13 mouse cellular contexts compared by ENCODE assay signal in genomic region chr9:112230716-112231361, GRCm38 (mm10). TPM values are rescaled to one million over a fixed set of nuclear protein-coding genes. Genes with fewer than 3 reads are reported as not detected.
A peak's percentile ranks its signal among the peaks of the same experiment; 100 is the strongest.
DNase-seq lines count a peak whose midpoint lies in the region; ATAC-seq lines count a peak whose summit lies in the region.
"Had no signal": no experiment of that assay in that cellular context is flagged by ENCODE, and none has a peak within 500 bp of the region (broad histone marks: within the 10 kb centered on the region; RNA-seq: fewer than 3 reads in every experiment).

No protein-coding gene starts in this region.

- WGBS in forebrain, embryonic 16.5 days: 71% methylated on average over 4 of the region's 4 CpGs
- WGBS in neural tube, embryonic 14.5 days: 91% methylated on average over 4 of the region's 4 CpGs

- H3K4me3 ChIP-seq in megakaryocyte, embryonic 14.5 days (replicated peaks): peak overlapping the region; percentile 4
- peak overlapping the region; percentile 58 for H3K4me3 ChIP-seq in forebrain, embryonic 16.5 days (replicated peaks; ENCODE audit: low read length)
- H3K4me3 ChIP-seq in neural tube, embryonic 14.5 days (ENCODE audit: low read depth, low read length): peak overlapping the region; percentile 66
- H3K4me3 ChIP-seq: intestine, embryonic 15.5 days had no signal

- H3K9me3 ChIP-seq in megakaryocyte, embryonic 14.5 days: no peaks in the 10 kb centered on the region
- no peaks in the 10 kb centered on the region for H3K9me3 ChIP-seq in forebrain, embryonic 16.5 days (ENCODE audit: control insufficient read depth, low read length)
- no peaks in the 10 kb centered on the region for H3K9me3 ChIP-seq in neural tube, embryonic 14.5 days (ENCODE audit: control insufficient read depth, low read length)
- H3K9me3 ChIP-seq: intestine, embryonic 15.5 days had no signal

- H3K4me1 ChIP-seq in megakaryocyte, embryonic 14.5 days: peaks cover 83% of the 10 kb centered on the region
- H3K4me1 ChIP-seq in forebrain, embryonic 16.5 days (replicated peaks; ENCODE audit: control insufficient read depth, insufficient read depth, low read length): peaks cover 4% of the 10 kb centered on the region; the same call in 1 of the 2 replicates
- H3K4me1 ChIP-seq in neural tube, embryonic 14.5 days (ENCODE audit: control insufficient read depth, insufficient read depth, low read length): no peaks in the 10 kb centered on the region

- peak overlapping the region; percentile 53 for H3K9ac ChIP-seq in forebrain, embryonic 16.5 days (replicated peaks; ENCODE audit: low read depth, low read length)
- no peak overlapping the region for H3K9ac ChIP-seq in neural tube, embryonic 14.5 days (replicated peaks; ENCODE audit: low read depth, low read length)
- H3K9ac ChIP-seq: intestine, embryonic 15.5 days had no signal

- peak overlapping the region; percentile 66 for H3K4me2 ChIP-seq in forebrain, embryonic 16.5 days (ENCODE audit: low read length)
- H3K4me2 ChIP-seq in neural tube, embryonic 14.5 days (ENCODE audit: low read depth, low read length): peak overlapping the region; percentile 71
- H3K4me2 ChIP-seq: intestine, embryonic 15.5 days had no signal

- H3K36me3 ChIP-seq in megakaryocyte, embryonic 14.5 days (replicated peaks; ENCODE audit: low read length): no peaks in the 10 kb centered on the region
- no peaks in the 10 kb centered on the region for H3K36me3 ChIP-seq in forebrain, embryonic 16.5 days (ENCODE audit: control insufficient read depth, insufficient read depth)
- H3K36me3 ChIP-seq in neural tube, embryonic 14.5 days (ENCODE audit: control insufficient read depth, insufficient read depth, low read length): no peaks in the 10 kb centered on the region
- H3K36me3 ChIP-seq: intestine, embryonic 15.5 days had no signal

- no peak for ATAC-seq in megakaryocyte, adult 5-6 weeks (ENCODE audit: poor library complexity, severe bottlenecking)
- ATAC-seq in forebrain, embryonic 16.5 days: no peak
- no peak for ATAC-seq in neural tube, embryonic 14.5 days (ENCODE audit: low read depth)
- ATAC-seq: intestine, embryonic 15.5 days had no signal

- DNase-seq in cerebellum, postnatal 14 days: peak; percentile 45 to 62
- no peak for DNase-seq in cerebellum, adult 8-10 months
- DNase-seq in right cerebral cortex, postnatal 36 days (ENCODE audit: low spot score in 2 of 2): no peak
- DNase-seq: gastrocnemius, postnatal 10 days; liver; lung, adult 18-20 months; lung, postnatal 36 days had no signal

- peaks cover 2% of the 10 kb centered on the region for H3K27me3 ChIP-seq in megakaryocyte, embryonic 14.5 days (replicated peaks)
- no peaks in the 10 kb centered on the region for H3K27me3 ChIP-seq in forebrain, embryonic 16.5 days (replicated peaks; ENCODE audit: control insufficient read depth, insufficient read depth, low read length)
- no peaks in the 10 kb centered on the region for H3K27me3 ChIP-seq in neural tube, embryonic 14.5 days (ENCODE audit: control insufficient read depth, insufficient read depth, low read length)

- peak overlapping the region; percentile 96 for H3K27ac ChIP-seq in forebrain, embryonic 16.5 days (ENCODE audit: low read length)
- H3K27ac ChIP-seq in neural tube, embryonic 14.5 days (ENCODE audit: low read depth, low read length): no peak overlapping the region
- H3K27ac ChIP-seq: intestine, embryonic 15.5 days had no signal

RNA-seq across cellular contexts. Expression of gene Arpp21, which starts 4.9 kb away (rescaled TPM):
- polyA plus RNA-seq in megakaryocyte, embryonic 14.5 days (2012; ENCODE audit: insufficient read depth, low replicate concordance): 10.0 and 11.1 TPM in 2 replicates
- total RNA-seq in megakaryocyte, adult 5-6 weeks (2015): 1.6 TPM in 1 of 2 replicates, not detected in the other
- 0.18 and 0.49 TPM in 2 replicates for total RNA-seq in megakaryocyte, adult 5-6 weeks (2017)
- polyA plus RNA-seq in forebrain, embryonic 16.5 days (2015; fragmentation: Nextera tagmentation; extraction: Ambion mirVana): 81.2 and 115 TPM in 2 replicates
- 39.6 and 59.8 TPM in 2 replicates for polyA plus RNA-seq in neural tube, embryonic 14.5 days (2014; fragmentation: Nextera tagmentation; extraction: Ambion mirVana)
- total RNA-seq: monocyte, adult 5-6 weeks had no signal

Comparison
In these comparisons a context has a peak if more than half of its experiments do, and no peak if none do; other contexts are left out.
1. DNase-seq: peak in cerebellum, postnatal 14 days (2 of 2); none in cerebellum, adult 8-10 months (single experiment) and right cerebral cortex, postnatal 36 days (0 of 2).
2. H3K4me3 ChIP-seq: peak in every context shown above with its lines; median percentile 66 in neural tube, embryonic 14.5 days; 58 in forebrain, embryonic 16.5 days; 4 in megakaryocyte, embryonic 14.5 days.